Mouse (Mus musculus) R1 (cell line): ENCODE data around the gene Ly6g5b.

ENCODE experiments used
- DNase-seq: peaks from one replicate; pipeline ENCODE4 v3.0.0-alpha.2; 2018; ENCODE audit warnings: low read depth, low spot score

Ly6g5b gene

DNA sequence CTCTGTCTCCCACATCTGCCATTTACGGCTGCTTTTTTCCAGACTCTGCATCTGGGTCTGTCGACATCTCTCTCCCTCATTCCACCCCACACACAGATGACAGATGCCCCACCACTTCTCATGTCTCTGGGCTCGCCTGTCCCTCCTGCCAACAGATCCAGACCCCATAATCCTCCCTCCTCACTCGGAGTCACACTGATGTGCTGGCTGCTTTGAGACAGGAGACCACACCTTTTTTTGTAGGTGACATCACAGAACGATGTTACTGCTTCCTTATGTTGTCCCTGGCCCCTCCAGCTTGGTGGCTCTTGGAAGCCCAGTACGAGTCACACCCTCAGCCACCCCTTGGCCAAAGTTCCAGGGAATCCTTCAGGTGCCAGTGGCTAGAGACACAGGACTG is 35.0 kb downstream of the Ly6g5b start:
- no peak for DNase-seq

DNA sequence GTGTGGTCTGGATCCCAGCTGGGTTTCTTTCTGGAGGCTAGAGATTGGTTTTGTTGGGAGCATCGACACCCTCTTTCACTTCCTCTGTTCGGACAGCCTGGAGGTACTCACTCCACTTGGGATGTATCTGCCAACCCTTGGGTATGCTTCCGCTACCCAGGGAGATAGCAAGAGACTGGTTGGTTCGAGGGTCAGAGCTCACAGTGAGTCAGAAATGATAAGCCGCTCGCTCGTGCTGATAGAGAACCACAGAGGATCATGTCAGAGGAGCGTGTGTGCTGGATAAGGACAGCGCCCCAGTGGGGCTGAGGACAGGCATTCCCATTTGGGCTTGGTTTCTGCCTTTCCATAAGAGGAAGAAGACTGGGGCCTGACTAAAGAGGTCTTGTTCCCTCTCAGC is 35.5 kb downstream of the Ly6g5b start:
- no peak for DNase-seq

DNA sequence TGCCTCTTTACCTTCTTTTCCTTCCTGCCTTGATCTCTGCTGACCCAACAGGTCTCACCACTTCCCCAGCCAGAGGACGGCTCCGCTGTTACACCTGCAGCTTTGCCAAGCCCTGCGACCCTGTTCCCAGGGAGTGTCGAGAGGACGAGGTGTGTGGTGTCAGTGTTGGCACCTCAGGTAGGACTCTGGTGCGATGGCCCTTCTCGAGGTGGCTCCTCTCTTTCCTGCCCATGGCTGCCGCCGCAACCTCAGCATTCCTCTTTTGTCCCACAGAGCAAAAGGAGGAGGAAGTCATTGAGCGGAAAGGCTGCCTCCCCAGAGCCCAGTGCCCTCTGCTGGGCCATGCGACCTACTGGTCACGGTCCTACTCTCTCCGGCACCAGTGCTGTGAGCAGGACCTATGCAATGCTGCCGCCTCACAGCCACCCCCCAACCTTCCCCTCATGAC is 37.4 kb downstream of the Ly6g5b start, which contains the start of gene Ly6g6d:
Ly6g6d (minus strand) TSS at position 280 of the 448 bp plus-strand sequence.
- no peak for DNase-seq

DNA sequence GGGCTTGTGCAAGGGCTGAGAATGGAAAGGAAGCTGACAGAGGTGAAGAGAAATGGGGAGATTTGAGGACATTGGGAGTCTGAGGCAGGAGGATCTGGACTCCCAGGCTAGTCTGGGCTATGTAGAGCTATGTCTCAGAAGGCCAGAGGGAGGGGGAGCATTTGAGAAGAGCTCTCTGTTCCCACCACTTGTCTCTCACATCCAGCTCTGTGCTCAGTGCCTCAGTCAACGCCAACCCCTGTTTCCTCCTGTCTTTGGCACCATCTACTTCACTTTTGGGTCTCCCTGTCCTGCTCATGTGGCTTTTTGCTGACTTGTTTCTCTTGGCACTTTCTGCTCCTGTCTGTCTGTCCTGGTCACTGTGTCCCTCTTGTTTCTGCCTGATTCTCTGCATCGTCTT is 37.9 kb downstream of the Ly6g5b start:
- peak; percentile 40 for DNase-seq

DNA sequence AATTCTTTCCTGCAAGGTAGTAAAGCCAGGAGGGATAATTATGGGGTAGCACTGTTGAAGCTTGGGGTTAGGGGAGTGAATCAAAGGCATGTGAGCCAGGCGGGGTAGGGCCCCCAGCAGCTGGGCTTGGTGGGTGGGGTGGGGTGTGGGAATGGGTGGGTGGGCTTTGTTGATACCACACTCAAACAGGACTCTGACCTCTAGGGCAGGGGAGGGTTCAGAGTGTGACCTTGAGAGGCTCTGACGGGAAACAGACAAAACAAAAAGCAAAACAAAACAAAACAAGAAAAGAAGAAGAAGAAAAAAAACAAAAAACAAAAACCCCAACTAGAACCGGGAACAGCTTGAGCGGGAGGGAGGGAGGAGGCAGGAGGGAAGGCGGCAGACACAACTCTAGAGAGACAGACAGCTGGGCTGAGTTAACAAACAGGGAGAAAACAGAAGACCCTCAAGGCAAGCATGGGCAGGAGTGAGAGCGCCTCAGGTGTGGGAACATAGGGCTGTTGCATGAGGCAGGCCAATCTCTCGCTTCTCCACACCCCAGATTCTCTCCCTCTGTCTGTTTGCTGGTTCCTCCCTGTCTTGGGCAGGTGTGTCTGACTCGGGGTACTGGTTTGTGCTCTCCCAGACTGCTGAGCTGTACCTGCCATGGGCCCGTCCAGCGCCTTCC is 38.6 kb downstream of the Ly6g5b start, which contains the start of gene Ly6g6e:
Ly6g6e (plus strand) TSS at position 396 of the 670 bp plus-strand sequence.
- DNase-seq: peak; percentile 74

DNA sequence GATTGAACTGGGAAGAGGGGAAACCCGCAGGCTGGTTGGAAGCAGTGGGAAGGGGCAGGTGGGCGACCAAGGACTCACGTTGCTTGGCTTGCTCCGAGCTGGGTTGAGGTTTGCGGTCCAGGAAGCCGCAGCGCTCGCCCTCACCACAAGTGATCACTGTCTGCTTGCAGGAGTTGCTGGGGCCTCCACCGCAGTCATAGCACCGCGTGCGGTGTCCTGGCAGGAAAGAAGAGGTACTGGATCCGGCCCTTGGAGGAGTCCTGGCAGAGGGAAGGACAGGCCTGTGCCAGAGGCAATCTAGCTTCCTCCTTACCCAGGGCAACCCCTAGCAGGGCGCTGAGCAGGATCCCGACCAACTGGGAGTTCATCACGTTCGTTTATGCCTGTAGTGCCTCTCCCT is 41.1 kb downstream of the Ly6g5b start:
- DNase-seq: no peak

DNA sequence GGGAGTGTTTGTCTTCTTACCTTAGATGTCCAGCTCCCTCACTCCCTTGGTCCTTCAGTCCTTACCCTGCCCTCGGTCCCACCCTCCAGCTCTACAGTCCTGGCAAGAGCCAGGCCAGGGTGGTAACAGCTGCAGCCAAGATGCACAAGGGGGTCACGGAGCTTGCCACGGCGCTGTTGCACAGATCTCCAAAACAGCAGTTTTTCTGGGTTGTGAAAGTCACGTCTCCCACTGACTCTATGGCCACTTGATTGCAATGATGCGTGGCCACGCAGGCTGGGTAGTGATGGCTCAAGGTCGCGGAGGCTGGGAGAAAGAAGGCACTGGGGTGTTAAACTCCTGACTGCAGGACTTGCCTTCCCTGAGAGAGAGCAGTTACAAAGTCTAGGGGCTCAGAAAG is 43.8 kb downstream of the Ly6g5b start:
- DNase-seq: no peak

DNA sequence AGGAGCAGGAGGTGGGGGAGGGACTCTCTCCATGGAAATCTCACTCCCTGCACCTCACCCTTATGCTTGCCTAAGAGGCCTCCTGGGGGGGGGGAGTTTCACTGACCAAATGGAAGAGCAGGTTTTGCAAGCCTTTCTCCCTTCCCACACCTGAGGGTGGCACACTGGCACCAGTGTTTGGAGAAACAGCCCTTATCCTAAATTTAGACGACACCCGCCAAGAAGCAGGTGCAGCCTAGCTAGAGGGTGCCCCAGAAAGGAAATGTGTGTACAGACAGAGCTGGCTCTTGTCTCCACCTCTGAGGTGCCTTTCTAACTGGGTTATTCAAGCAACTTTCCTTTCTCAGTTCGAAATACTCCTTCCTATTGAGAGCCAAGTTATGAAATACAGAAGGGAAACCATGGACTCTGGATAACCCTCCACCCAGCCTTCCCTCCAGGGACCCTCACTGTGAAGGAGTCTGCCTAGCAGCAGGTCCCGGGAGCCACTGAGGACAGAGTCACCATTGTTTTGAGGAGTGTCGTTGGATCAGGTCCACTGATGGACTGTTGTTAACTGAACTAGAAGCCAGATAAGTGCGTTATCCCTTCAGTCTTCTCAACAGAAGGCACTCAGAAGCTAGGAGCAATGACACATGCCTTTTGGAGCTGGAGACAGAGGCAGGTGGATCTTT is 44.5 kb downstream of the Ly6g5b start:
- no peak for DNase-seq

DNA sequence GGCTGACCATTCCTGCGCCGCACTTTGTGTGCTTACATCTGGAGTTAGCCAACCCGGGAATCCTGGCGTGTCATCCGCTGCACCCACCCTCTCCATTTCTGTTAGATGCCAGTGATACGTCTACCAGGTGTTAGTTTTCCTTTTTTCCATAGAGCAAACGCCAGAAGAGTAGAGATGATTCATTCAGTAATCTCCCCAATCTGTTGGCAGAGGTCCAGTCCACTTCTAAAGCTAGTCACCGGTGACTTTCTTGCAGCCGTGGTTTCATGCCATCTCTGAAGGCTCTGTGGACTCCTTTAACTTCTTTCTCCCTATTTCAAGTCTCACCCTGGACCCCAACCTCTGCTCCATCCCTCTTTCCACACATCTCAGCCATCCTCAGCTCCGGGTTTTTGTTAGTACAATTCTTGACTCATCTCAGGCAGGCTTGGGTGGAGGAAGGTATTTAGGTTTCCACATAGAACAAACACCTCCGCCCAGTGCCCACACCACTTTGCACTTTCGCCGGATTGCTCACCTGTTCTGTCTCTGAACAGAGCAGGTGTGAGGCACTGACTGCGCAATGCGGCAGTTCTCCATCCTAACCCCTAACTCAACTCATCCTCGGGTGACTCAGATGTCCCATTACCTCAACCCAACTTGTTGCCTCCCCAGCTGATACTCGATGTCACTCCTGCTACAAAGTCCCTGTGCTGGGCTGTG is 46.9 kb downstream of the Ly6g5b start:
- DNase-seq: no peak

DNA sequence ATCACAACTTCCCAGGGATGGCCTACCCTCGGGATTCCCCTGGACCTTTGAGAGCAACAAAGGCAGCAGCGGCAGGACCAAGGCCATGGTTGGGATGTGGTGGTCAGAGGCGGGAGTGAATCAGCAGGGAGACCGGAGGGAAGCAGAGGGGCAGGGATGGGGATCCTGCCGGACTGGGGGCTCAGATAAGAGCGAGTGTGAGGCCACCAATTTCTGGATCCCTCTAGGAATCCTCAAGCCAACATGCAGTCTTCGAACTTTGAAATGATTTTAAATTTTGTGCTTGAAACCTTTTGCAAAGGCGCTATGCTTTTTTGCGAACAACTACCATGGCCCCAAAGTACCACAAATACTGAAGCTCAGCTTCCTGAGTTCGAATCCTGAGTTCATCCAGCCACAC is 49.1 kb downstream of the Ly6g5b start, which contains the start of gene Mpig6b:
Mpig6b (minus strand) TSS at position 101 of the 400 bp plus-strand sequence.
- DNase-seq: no peak

DNA sequence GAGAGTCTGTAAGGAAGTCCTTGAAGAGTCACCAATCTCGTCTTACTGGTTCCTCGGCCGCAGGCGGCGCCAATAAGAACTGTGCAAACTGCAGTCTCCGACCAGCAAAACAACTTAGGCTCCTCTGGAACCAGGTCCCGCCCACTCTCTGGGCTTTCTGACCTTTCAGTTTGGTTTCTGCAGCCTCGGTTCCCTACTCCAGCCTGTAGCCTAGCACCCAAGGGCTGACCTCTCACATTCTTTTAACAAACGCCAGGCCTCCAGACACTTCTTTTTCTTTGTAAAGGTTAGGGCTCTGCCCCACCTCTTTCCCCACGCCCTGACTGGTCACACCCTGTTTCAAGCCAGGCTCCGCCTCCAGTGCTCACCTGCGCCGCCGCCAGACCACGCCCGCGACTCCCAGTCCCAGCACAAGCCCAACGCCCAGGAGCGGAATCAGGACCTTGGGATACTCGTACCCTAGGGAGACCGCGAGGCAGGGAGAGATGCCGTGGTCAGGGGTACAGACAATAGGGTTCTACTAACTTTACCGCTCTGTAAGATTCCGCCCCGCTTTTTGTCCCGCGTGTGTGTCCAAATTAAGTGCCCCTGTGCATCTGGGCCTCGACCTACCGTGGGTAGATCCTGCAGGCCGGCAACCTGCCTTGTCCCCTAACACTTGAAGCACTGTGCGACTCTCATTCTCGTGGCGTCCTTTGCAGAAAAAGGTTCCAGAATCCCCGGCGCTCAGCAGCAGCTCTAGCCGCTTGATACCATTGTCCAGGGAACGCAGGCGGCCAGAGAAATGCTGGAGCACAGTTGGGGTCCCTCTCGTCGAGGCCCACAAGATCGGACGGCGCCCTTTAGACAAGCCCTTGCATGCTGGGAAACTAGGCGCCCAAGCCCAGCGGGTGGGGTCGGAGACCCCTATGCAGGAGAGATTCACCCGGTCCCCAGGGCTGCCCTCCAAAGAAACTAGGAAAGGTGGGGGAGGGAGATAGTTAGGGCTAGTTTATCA is 50.0 kb downstream of the Ly6g5b start, which contains the start of gene Ly6g6c:
Ly6g6c (plus strand) TSS at position 438 of the 997 bp plus-strand sequence.
- DNase-seq: peak; percentile 94

DNA sequence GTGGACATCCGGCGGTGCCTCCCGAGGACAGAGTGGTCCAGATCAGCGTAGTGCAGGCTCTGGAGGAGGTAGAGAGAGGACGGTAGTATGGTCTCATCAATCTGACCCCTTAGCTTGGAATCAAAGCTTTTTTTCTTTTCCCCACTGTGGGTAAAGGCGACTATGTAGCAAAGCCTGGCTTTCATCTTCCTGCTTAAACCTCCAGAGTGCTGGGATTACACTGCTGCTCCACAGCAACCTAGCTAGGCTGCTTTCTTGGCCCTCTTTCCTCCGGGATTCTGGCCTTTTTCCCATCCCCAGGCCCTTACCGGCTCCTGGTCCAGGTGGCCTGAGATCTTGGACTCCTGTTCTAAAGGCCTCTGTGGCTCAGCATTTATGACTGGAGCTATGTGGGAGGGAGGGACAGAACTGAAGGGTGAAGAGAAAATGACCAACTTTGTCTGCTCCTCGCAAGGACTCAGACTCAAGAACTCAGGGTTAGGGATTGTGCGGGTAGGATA is 50.8 kb downstream of the Ly6g5b start:
- DNase-seq: no peak
